Mouse (Mus musculus): ENCODE data around the gene Tmem238l.

DNA sequence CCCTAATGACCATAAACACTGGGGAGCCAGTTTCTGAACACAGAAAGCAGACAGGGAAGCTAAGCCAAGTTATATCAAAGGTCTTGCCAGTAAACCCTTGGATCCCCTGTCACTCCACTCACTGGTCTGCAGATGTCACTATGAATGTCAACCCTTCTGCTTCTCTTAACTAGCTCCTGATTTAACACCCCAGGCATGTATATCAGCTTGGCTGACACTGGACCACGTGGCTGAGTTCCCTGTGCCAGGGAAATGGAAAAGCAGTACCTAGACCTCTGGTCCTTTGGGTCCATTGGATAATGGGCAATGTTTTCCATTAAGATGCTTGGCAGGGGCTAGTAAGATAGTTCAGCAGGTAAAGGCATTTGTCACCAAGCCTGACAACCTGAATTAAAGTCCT, 37.2 kb downstream of the Tmem238l start:
- TF ChIP-seq POLR2A (IDR thresholded peaks at IDR 0.05; ENCODE audit: borderline replicate concordance, control insufficient read depth, low read depth, low read length) (no peak), CTCF (IDR thresholded peaks at IDR 0.05; ENCODE audit: control insufficient read depth, insufficient read depth, low read length) (no peak)
